Mouse (Mus musculus): ENCODE measurements around the gene Fryl.

Gene Fryl

DNA sequence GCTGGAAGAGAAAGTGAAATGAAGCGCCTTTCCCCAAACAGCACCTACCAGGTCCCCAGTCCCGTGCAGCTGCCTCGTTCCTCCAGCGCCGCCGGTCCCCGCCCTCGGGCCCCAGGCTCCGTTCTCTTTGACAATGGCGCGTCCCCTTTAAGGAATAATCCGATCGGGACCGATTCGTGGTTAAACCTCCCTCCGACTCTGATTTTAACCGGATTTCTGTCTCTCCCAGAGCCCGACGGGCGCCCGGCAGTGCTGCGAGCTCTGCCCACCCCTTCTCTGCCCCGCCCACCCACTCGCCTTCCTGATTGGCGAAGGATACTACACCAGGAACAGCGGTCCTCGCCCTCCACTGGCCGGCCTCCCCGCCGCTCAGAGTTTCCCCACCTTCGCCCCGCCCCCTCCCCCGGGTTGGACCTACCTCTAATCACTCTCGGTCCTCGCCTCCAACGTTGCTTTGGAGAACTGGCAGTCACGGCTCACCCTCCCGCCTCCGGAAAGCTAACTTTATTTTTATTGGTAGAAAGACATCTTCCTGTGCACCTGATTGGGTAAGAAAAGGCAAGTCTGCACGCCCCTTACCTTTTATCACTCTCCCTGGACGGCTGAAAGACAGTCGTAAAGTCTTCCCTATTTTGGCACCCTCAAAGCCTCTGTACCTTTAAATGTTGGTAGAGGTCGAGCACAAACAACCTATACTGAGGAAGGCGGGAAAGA, at the start of gene Fryl:
Fryl (minus strand) TSS at position 268 of the 714 bp plus-strand sequence.
- in situ Hi-C loops (cut with MboI; ENCODE audit: low sequenced_read_pairs), result no loop called here

DNA sequence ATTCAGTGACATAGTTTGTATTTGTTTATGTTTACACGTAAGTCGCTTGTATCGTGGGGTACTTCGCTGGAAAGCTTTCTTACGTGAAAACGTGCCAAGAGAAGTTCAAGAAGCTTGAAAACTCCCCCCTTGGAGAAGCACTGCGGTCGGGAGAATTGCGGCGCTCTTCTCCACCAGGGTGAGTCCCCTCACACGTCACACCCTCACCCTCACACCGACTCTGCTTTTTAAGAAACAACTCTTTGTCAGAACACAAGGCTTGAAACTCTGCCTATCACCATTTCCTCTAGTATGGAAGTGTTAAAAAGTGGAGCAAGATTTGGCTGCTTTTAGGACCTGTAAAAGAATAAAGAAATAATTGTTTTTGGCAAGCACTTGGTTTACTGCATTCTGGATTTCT, 48.1 kb upstream of the Fryl start:
- in situ Hi-C loops (cut with MboI; ENCODE audit: low sequenced_read_pairs), result no loop called here

DNA sequence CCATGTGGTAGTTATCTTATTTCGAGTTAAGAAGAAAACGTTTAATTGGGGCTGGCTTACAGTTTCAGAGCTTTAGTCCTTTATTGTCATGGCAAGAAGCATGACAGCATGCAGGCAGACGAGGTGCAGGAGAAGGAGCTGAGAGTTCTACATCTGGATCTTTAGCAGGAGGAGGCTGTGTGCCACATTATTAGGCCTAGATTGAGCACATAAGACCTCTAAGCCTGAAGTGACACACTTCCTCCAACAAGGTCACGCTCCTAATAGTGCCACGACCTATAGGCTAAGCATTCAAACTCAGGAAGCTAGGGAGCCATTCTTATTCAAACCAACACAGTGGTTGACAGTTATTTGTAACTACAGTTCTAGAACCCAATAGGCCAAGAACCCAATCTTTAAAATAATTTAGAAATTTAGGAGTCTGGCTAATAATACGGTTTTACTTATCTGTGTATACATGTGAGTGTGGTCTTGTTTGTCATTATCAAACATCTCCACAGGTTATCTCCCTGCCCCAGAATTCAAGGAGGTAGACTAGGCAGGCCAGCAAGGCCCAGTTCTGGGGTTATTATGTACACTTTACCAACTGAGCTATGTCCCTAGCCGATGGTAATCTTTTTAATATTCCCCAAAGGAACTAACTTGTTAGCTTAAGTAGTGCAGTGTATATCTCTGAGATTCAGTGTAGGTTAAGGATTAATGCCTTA, 45.3 kb upstream of the Fryl start:
- in situ Hi-C loops (cut with MboI; ENCODE audit: low sequenced_read_pairs), result no loop called here

DNA sequence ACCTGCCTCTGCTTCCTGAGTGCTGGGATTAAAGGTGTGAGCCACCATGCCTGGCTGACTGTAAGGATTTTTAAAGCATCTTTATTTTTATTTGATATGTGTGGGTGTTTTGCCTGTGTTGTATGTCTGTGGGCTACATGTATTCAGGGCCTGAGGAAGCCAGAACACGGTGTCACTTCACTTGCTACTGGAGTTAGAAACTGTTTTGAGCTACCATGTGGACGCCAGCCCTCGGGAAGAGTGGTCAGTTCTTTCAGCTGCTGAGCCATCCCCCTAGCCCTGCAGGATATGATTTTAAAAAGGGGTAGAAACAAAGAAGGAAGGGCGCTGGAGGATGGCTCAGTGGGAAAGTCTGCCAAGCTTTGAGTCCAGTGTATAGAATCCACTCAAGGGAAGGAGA, 39.5 kb upstream of the Fryl start:
- in situ Hi-C loops (cut with MboI; ENCODE audit: low sequenced_read_pairs), result no loop called here

DNA sequence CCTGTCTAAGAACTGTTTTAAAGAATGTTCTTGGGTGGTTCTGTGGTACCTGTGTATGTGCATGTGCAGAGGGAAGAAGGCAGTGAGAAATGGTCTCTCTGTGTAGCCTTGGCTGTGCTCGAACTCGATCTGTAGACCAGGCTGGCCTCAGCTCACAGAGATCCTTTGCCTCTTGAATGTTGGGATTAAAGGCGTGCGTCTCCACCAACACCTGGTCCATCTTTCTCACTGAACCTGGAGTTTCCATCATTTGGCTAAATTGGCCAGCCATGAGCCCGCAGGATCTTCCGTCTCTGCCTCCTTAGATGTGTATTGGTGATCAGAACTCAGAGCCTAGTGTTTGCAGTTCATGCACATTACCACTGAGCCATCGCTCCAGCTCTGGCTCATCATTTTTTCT, 38.6 kb upstream of the Fryl start:
- in situ Hi-C loops (cut with MboI; ENCODE audit: low sequenced_read_pairs), result no loop called here

DNA sequence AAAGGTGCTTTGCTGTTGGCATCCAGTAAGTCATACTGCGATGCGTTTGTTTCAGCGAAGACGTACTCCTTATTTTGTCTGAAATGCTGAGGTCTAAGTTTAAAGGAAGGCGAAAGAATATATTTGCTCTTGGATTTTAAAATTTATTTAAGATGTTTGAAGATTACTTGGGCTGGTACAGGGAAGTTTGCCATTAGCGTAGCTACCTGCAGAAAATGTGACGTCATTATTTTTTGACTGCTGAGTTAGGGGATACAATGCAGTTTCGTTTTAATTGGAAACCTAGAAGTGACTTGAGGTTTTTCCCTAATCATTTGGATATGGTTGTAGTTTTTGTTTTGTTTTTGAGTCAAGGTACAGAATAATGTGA, 37.0 kb upstream of the Fryl start:
- in situ Hi-C loops (cut with MboI; ENCODE audit: low sequenced_read_pairs), result no loop called here

DNA sequence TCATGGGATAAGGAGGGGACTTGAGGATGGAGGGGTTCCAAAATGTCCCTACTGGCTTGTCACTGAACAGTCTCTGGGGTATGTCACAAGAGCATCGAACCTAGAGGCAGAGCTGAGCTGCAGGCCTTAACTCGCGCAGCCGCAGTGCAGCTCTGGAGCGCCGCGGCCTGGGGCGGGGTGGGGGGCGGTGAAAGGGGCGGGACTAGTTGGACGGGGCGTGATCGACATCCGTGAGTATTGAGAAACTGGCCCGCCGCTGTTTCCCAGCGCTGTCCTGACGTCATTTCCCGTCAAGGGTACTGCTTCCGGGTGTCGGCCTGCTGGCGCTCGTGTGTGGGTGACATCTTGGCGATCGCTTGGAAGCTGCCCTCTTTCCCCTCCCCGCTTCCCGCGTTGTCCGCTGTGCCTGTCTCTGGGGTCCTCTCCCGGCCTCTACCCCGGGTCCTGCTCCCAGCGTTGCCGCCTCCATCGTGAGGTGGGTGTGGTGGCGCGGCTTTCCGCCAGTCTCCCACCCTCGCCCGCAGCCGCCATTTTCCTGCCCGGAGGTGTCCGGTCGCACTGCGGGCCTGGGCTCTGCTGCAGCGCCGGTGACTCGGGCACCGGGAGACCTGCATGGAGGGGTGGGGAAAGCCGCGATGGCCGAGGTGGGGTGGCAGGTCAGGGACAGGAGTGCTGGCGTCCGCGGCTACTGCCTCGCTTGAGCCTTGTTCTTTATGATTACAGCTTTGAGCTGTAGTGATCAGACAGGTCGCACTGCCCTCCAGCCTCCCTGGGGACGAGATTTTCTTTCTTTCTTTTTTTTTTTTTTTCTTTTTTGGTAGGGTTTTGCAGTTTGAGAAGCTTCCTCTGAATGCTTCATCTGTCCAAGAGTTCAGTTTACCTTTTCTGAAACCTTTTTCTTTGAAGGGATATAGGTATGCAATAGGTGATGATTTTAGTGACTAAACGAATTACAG, 36.4 kb upstream of the Fryl start, which contains the start of gene Ociad1:
Ociad1 (plus strand) TSS at position 283 of the 956 bp plus-strand sequence.
- in situ Hi-C loops (cut with MboI; ENCODE audit: low sequenced_read_pairs), result no loop called here

DNA sequence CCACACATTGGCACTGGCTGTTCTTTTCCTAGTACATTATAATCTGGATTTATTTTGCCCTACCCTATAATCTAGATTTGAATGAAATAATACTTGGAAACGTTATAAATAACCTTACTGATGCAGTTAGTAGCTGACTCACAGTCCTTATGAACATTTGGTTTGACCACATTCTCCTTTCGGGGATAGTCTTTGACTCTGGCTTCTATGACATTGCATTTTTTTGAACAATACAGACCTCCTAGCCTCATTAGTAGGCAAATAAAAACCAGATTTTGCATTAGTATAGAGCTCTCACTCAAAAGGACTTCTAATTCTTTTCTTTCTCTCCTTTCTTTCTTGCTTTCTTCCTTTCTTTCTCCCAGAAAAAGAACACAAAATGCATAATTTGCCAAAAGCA, 33.5 kb upstream of the Fryl start:
- in situ Hi-C loops (cut with MboI; ENCODE audit: low sequenced_read_pairs), result no loop called here

DNA sequence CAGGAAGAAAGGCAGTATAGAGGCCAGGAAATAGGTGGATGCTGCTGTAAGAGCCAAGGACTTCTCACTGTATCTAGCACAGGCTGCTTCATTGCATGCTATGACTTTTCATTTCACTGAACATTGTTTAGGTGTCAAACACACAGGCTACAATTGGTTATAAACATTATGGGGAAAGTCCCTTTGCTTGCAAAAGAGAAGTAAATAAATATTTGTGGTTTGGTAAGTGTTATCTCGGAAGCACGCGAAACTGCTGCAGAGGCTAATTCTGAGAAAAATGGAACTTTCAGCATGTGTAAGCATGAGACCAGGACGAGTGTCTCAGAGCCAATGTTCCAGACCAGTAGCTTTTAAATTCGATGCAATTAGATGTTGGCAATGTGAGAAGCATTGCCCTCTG, 30.2 kb upstream of the Fryl start:
- in situ Hi-C loops (cut with MboI; ENCODE audit: low sequenced_read_pairs), result no loop called here

DNA sequence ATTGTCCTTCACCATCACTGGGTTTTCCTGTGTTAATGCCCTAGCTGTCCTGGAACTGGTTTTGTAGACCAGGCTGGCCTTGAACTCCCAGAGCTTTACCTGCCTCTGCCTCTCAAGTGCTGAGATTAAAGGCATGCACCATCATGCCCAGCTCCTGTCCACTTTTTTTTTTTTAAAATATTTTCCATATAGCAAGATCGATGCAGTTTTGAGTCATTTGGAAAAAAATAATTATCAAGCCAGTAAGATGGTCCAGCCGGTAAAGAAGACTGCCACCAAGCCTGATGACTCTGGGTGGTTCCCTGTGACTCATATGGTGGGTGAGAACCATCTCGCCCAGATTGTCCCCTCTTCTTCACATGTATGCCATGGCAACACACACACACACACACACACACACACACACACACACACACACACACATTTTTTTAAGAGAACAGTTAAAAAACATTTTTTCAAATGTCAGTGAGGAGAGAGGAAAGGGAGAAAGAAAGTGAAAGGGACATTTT, 29.1 kb upstream of the Fryl start:
- in situ Hi-C loops (cut with MboI; ENCODE audit: low sequenced_read_pairs), result no loop called here

DNA sequence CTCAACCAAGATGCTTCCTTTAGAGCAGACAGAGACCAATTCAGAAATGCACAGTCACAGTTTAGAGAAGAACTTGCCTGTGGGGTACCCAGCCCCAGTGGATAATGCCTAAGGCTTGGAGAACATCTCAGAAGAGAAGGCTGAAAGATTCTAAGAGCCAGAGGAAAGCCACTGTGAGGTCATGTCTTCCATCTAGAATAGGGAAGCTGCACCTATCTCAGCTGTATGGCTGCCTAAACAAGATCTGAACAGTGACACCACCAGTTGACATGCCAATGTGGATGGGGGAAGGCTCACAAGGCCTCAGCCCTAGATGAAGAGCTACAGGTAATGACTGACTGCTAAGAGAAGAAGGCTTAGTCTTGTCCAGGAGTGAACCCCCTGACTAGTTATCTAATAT, 27.6 kb upstream of the Fryl start:
- in situ Hi-C loops (cut with MboI; ENCODE audit: low sequenced_read_pairs), result no loop called here

DNA sequence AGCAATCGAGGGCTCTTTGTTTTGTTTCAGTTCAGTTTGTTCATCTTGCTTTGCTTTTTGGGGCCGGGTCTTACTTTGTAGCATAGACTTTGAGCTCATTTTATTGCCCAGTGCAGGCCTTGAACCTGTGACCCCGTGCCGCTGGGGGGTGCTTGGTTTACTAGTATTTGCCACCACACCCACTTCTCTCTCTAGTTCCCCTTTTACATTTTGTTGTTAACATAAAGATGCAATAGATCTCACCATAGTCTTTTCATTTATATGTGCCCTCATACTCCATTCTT, 24.1 kb upstream of the Fryl start:
- in situ Hi-C loops (cut with MboI; ENCODE audit: low sequenced_read_pairs), result no loop called here

DNA sequence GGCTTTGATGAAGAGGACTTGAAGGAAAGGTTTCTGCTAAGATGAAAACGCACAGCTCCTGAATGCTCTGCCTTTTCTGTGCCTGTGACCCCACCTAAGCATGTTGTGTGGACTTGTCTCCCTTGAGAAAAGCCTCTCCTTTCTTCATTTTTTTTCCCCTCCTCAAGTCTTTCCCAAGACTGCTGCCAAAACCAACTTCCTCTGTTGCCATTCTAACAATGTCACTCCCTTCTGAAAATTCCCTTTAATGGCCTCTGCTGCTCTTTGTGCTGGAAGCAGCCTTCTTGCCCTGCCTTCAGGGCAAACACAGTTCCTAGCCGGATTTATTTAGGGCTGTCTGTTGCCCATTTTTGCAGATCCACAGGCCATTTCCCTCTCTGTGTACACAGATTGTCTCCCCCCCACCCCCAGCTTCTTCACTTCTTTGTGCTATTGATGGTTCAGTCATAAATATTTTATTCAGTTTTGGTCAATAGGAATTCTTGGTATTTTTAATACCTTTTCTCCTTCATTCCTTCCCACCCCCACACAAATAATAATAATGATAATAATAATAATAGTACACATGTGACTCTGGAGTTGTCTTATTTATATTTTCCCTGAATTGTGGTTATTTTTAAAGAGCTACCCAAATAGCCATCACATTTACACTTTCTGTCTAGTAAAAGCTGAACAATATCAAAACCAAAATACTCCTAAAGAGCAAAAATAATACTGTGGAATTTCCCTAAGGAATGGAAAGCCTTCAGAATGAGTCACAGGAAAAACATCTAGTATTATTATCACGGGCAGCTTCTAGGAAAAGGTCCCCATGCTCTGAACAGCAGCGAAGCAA, 23.5 kb upstream of the Fryl start:
- in situ Hi-C loops (cut with MboI; ENCODE audit: low sequenced_read_pairs), result no loop called here

DNA sequence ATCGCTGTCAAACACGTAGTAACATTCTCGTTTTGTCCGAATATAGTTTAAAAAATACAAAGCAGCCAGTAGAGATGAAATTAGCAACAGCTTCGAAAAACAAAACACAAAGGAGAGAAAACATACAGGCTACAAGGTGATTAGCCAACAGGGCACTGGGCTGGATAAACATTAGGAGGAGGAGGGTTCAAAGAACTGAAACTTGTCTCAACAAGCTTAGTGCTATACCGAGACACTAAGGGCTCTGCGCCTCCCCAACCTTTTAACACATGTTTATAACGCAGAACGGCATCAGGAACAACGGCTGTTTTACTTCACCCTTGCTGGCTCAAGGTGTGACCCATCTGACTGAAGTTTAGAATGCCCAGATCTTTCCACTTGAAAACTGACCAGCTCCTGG, 22.8 kb upstream of the Fryl start:
- in situ Hi-C loops (cut with MboI; ENCODE audit: low sequenced_read_pairs), result no loop called here

DNA sequence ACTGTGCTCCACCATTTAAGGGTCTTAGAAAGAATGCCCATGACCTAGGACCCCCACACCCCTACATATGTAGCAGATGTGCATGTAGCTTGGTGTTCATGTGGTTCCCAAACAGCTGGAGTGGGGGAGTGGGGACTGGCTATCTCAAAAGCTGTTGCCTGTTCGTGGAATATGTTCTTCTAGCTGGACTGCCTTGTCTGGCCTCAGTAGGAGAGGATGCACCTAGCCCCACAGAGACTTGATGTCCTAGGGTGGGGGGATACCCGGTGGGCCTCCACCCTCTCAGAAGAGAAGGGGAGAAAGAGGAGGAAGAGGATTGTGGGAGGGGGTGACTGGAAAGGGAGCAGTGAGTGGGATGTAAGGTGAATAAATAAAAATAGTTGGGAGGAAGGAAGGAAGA, 18.5 kb upstream of the Fryl start:
- in situ Hi-C loops (cut with MboI; ENCODE audit: low sequenced_read_pairs), result no loop called here

DNA sequence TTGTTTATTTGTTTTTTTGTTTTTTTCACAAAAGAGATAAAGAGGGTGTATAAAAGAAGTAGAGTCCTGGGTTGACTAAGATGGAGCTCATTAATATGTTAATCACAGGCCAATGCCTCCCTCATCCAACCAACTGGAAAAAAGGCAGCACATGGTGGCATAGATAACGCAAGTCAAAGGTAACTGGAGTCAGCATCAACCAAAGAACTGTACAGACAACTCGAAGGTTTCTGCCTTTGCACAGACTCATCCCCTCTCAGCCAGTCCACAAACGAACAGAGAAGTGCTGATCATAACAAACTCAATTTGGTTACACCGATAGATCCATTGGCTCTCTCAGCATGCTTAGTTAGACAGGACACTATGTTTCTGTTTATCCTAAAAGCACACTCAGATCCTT, 16.8 kb upstream of the Fryl start:
- in situ Hi-C loops (cut with MboI; ENCODE audit: low sequenced_read_pairs), result no loop called here

DNA sequence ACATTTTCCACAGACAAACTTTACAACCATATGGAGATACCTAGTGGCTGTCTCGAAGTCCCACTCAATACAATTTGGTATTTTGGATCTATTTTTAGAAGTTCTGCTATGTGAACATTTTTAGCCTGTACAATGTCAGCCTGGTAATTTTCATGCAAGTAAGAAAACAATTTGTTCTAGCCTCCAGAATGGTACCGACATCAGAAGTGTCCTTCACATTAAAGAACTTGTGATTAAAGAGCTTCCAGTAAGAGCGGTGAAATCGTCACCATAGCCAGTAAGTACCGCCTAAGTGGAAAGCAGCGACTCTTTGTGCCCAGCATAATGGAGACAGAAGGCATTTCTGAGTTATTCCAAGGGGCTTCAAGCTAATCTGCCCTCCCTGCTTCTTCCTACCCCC, 14.2 kb upstream of the Fryl start:
- in situ Hi-C loops (cut with MboI; ENCODE audit: low sequenced_read_pairs), result no loop called here

DNA sequence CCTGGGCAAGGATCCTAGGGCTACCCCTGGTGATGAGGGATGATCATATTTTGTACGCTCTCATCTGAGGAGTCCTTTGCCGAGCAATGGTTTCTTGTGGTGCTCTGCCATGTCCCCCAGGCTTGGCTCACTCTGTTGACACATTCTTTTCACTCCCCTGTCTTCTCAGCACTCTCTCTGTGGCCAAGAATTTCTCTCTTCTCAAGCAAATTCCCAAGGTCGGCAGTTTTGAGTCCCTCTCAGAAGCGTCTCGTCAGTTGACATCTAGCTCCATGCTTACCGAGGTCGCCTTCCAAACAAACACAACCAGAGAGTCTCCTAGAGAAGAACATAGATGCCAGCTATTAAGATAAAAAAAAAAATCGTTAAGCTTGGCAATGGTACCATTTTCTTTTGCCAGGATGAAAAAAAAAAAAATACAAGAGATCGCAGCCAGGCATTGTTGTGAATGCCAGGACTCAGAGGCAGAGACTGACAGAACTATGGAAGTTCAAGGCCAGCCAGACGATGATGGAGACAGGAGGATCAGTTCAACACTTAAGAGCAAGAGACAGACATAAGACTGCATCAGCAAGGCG, 12.3 kb upstream of the Fryl start:
- in situ Hi-C loops (cut with MboI; ENCODE audit: low sequenced_read_pairs), result no loop called here

DNA sequence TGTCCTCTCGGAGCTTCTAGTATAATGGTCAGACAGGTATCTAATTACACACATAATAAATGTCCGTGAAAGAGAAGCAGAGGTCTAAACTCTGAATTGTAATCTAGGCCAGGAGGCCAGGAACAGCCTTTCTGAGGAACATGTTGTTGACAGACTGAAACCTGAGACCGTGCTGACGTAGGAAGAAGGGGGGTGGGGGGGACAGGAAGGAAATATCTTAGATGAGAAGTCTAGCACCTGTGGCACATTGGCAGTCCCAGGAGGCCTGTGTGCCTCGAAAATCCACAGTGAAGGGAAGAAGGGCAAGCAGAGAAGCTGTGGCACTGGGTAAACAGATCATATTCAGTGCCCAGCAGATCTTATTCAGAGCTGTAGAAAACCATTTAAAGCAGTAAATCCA, 9.0 kb upstream of the Fryl start:
- in situ Hi-C loops (cut with MboI; ENCODE audit: low sequenced_read_pairs), result no loop called here

DNA sequence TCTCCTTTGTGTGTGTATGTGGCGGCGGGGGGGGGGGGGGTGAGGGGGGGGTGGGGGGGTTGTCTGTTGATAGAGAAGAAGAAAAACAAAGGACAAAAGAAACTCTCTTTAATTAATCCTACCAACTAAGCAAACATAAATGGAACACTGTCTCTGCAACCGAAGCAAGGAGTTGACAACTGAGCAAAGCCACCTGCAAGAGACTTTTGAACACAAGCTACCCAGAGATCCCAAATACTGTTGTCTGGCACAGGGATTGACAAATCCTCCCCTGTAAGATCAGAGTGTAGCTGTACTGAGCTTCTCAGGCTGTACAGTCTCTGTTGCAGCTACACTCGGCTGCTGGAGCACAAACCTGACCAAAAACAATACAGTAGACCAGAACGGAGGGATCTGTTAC, 7.7 kb upstream of the Fryl start:
- in situ Hi-C loops (cut with MboI; ENCODE audit: low sequenced_read_pairs), result no loop called here

Measured in CH12F3 (cell line).